Mouse (Mus musculus): Measurements from ENCODE around the gene Sass6. TPM values are rescaled to one million over a fixed set of nuclear protein-coding genes. Genes with fewer than 3 reads are reported as not detected.

The Sass6 gene
- 3.8 and 15.6 TPM in 2 replicates for polyA plus RNA-seq (2012; ENCODE audit: low replicate concordance)

GRCm38 (mm10) chr3:116594728-116595602 lies at the start of gene Sass6:
TSS of gene Sass6 (plus strand) at chr3:116594982.

GRCm38 (mm10) chr3:116562408-116563094 lies 32.2 kb upstream of the Sass6 start, which contains the start of gene Lrrc39:
TSS of gene Lrrc39 (plus strand) at chr3:116562973.

GRCm38 (mm10) chr3:116614295-116614892 lies 19.6 kb downstream of the Sass6 start, which contains the start of gene Trmt13:
TSS of gene Trmt13 (minus strand) at chr3:116614587.

GRCm38 (mm10) chr3:116662463-116662863 lies 67.7 kb downstream of the Sass6 start, which contains the start of gene Mfsd14a:
TSS of gene Mfsd14a (minus strand) at chr3:116662677.

Other genes with a start within 250 kb of the Sass6 start
- gene Cdc14a, start 170.9 kb upstream of the Sass6 start, polyA plus RNA-seq (2012; ENCODE audit: low replicate concordance): 2.0 and 8.4 TPM in 2 replicates
- 32.4 and 54.7 TPM in 2 replicates for gene Rtca, start 86.8 kb upstream of the Sass6 start, polyA plus RNA-seq (2012; ENCODE audit: low replicate concordance)
- 0.25 and 0.29 TPM in 2 replicates for gene Dbt, start 81.9 kb upstream of the Sass6 start, polyA plus RNA-seq (2012; ENCODE audit: low replicate concordance)
- 0.11 TPM in 1 of 2 replicates, not detected in the other for gene Lrrc39, start 32.0 kb upstream of the Sass6 start, polyA plus RNA-seq (2012; ENCODE audit: low replicate concordance)
- 1.4 and 2.4 TPM in 2 replicates for gene Trmt13, start 19.6 kb downstream of the Sass6 start, polyA plus RNA-seq (2012; ENCODE audit: low replicate concordance)
- gene Mfsd14a, start 67.7 kb downstream of the Sass6 start, polyA plus RNA-seq (2012; ENCODE audit: low replicate concordance): 8.6 and 13.0 TPM in 2 replicates
- gene Gm43191, start 86.3 kb downstream of the Sass6 start, polyA plus RNA-seq (2012; ENCODE audit: low replicate concordance): not detected in 2 replicates
- 10.5 and 24.6 TPM in 2 replicates for gene Slc35a3, start 117.8 kb downstream of the Sass6 start, polyA plus RNA-seq (2012; ENCODE audit: low replicate concordance)
- gene Agl, start 213.2 kb downstream of the Sass6 start, polyA plus RNA-seq (2012; ENCODE audit: low replicate concordance): 0.42 and 0.79 TPM in 2 replicates

Measured in leukemia stem cell, adult 10-12 weeks (primary cell).